Mouse (Mus musculus) left cerebral cortex, postnatal 4 days (tissue): ENCODE measurements at regions not wholly inside any gene's neighbourhood (a gene's known extent, or its start where the extent isn't known, plus 50 kb on each side); places are given as distances from the start of the nearest gene placed in this dataset.

Source experiments
- DNase-seq: peaks from one replicate; pipeline ENCODE4 v3.0.0-alpha.2; 2022
- intact Hi-C: fragments of 180-260 bp; cut with DNase I; formaldehyde crosslinking; loops from one replicate; pipeline ENCODE4 v1.15.1; 2025

- DNase-seq: peak; percentile 72
- intact Hi-C loops: no loop called here
Measured at GRCm38 (mm10) chr10:42070611-42071403, 52.6 kb upstream of the Armc2 start.

DNA sequence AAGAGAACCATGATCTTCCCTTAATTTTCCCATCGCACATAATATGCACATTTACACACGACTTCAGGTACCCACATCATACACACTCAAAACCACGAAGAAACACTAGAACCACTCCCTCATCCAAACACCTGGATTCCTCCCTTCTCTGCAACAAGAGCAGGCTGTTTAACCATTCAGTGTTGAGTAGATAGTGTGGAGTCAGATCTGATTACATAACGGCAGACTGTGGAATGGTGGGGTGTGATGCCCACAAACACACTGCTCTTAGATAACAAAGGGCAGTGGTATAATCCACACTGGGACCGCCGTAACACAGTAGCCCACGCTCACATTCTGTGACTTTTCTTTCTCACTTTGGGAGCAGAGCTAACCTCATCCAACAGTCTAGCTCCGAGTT is 51.5 kb upstream of the Armc2 start:
- intact Hi-C loops: no loop called here
- DNase-seq: no peak

DNA sequence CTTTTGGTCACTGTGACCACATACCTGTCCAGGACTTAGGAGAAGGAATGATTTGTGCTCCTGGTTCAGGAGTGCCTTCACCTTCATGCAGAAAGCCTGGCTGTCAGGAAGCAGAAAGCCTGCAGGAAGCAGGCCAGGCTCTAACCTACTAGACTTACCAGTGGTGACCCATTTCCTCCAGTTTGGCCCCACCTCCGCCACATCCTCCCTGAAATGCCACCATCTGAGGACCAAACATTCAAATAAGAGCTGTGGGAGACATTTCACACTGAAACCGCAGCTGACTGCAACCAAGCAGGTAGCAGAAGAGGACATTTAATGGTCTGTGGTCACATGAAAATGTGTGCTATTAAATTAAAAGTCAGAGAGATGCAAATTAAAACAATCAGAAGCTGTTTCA is 50.3 kb upstream of the Armc2 start:
- intact Hi-C loops: no loop called here
- DNase-seq: no peak
